Mouse (Mus musculus) B cell, adult 2 months (primary cell): ENCODE data around the gene Prep.
"Not testable (repeated sequence)": the region's sequence is repeated elsewhere in the genome, so short reads cannot be mapped to it uniquely, and the experiment has no call there.

Experiments used
- DNase-seq, 2 experiments: peaks; one replicate each; pipeline ENCODE4 v3.0.0; 2022

The Prep gene

GRCm38 (mm10) chr10:45121637-45122036, 54.6 kb downstream of the Prep start:
- DNase-seq: no peak

- DNase-seq: no peak
Measured at GRCm38 (mm10) chr10:45122476-45122875, 55.5 kb downstream of the Prep start.

- no peak for DNase-seq
Measured at GRCm38 (mm10) chr10:45123011-45123410, 56.0 kb downstream of the Prep start.

- peak; percentile 6 to 10 for DNase-seq
Measured at GRCm38 (mm10) chr10:45129105-45129504, 62.1 kb downstream of the Prep start.

GRCm38 (mm10) chr10:45130004-45130403, 63.0 kb downstream of the Prep start:
- DNase-seq: no peak

GRCm38 (mm10) chr10:45132371-45132770, 65.4 kb downstream of the Prep start:
- DNase-seq: peak; percentile 84 to 85

GRCm38 (mm10) chr10:45136806-45137205, 69.8 kb downstream of the Prep start:
- no peak for DNase-seq

- no peak for DNase-seq
Measured at GRCm38 (mm10) chr10:45139910-45140309, 72.9 kb downstream of the Prep start.

GRCm38 (mm10) chr10:45140474-45141212, 73.6 kb downstream of the Prep start:
- DNase-seq: no peak

- no peak for DNase-seq
Measured at GRCm38 (mm10) chr10:45142359-45142758, 75.4 kb downstream of the Prep start.

GRCm38 (mm10) chr10:45144038-45144817, 77.2 kb downstream of the Prep start:
- no peak for DNase-seq

- DNase-seq: no peak
Measured at GRCm38 (mm10) chr10:45146821-45147220, 79.8 kb downstream of the Prep start.

GRCm38 (mm10) chr10:45151137-45151536, 84.1 kb downstream of the Prep start:
- no peak for DNase-seq

- no peak for DNase-seq
Measured at GRCm38 (mm10) chr10:45151771-45152692, 85.0 kb downstream of the Prep start.

- no peak for DNase-seq
Measured at GRCm38 (mm10) chr10:45154557-45155060, 87.6 kb downstream of the Prep start.

- DNase-seq: no peak
Measured at GRCm38 (mm10) chr10:45165851-45166250, 98.8 kb downstream of the Prep start.

GRCm38 (mm10) chr10:45173927-45174326, 106.9 kb downstream of the Prep start:
- no peak for DNase-seq

- DNase-seq: no peak
Measured at GRCm38 (mm10) chr10:45174345-45174744, 107.3 kb downstream of the Prep start.

- DNase-seq: not testable (repeated sequence)
Measured at GRCm38 (mm10) chr10:45177798-45178197, 110.8 kb downstream of the Prep start, which contains the start of gene Popdc3. Gene Popdc3 (plus strand): TSS chr10:45178098.

GRCm38 (mm10) chr10:45180677-45181326, 113.8 kb downstream of the Prep start:
- DNase-seq: no peak

GRCm38 (mm10) chr10:45181344-45181743, 114.3 kb downstream of the Prep start:
- DNase-seq: no peak

GRCm38 (mm10) chr10:45185457-45185856, 118.5 kb downstream of the Prep start:
- no peak for DNase-seq
